Mouse (Mus musculus) Muller cell, postnatal 12 days (primary cell): ENCODE data around the gene Gm10424.
"Not testable (repeated sequence)": the region's sequence is repeated elsewhere in the genome, so short reads cannot be mapped to it uniquely, and the experiment has no call there.

ENCODE experiments used
- DNase-seq: peaks from one replicate; pipeline ENCODE4 v3.0.0-alpha.2; 2015; ENCODE audit errors: inconsistent ontology term

Gene Gm10424

GRCm38 (mm10) chr5:95272668-95273067 lies at the start of gene Gm10424:
Gm10424 (minus strand) TSS chr5:95272768.
- not testable (repeated sequence) for DNase-seq

- DNase-seq: not testable (repeated sequence)
Measured at GRCm38 (mm10) chr5:95305611-95306010, 33.0 kb upstream of the Gm10424 start, which contains the start of gene Gm3259. Gm3259 (plus strand) TSS chr5:95305911.
